In the genomic region with DNA sequence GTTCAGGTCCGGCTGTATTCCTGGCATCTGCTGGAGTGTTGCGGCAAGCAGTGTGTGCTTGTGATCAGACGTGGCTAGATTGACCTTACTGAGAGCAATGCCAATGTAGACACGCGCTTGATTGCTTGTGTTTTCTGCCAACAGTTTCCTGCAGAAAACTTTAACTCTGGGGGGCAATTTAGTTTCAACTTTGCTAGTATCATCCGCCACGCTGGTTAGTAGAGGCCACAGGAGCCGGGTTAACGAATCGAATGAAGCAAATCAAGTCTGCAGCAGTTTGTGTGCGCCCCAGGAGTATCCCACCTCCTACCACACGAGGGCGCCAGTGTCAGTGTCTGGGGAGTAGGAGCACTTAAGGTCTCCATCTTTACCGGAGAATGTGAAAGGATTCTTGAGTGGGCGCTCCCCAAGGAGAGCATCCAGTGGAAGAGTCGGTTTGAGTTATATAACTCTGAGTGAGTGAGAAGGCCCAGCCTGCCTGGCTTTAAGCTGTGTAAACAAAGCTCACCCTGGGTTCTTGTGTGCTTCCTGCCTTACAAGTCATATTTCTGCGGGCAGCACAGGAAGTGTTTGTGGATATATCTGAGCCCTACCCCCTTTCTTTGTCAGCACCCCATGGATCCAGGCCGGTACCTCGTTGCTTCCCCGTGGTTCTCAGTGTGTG, we compare ENCODE assay signal across 8 mouse cellular contexts.
DNase-seq lines count a peak whose midpoint lies in the region; ATAC-seq and TF ChIP-seq lines count a peak whose summit lies in the region.

No protein-coding gene starts in this region.

- peak overlapping the region; percentile 39 for H3K4me2 ChIP-seq in embryonic facial prominence, embryonic 13.5 days
- H3K4me2 ChIP-seq in liver, embryonic 11.5 days = peak overlapping the region; percentile 53
- peak overlapping the region; percentile 36 for H3K4me2 ChIP-seq in myocyte (ENCODE audit: low read depth)
- H3K4me2 ChIP-seq in stomach, embryonic 14.5 days (replicated peaks; ENCODE audit: low read depth, low read length) = peak overlapping the region; percentile 26

- H3K4me1 ChIP-seq in embryonic facial prominence, embryonic 13.5 days = peaks cover 19% of the 10 kb centered on the region
- H3K4me1 ChIP-seq in heart, adult 2 months (ENCODE audit: control insufficient read depth, insufficient read depth, low read length) = peaks cover 7% of the 10 kb centered on the region
- peaks cover 10% of the 10 kb centered on the region; the same call in 1 of the 2 replicates for H3K4me1 ChIP-seq in liver, embryonic 11.5 days (replicated peaks; ENCODE audit: control insufficient read depth, insufficient read depth, low read length)
- H3K4me1 ChIP-seq in stomach, embryonic 14.5 days (ENCODE audit: control insufficient read depth, insufficient read depth, low read length) = peaks cover 15% of the 10 kb centered on the region; the same call in 1 of the 2 replicates

- H3K27me3 ChIP-seq in C2C12 (ENCODE audit: control insufficient read depth, insufficient read depth, insufficient read length) = no peaks in the 10 kb centered on the region
- no peaks in the 10 kb centered on the region for H3K27me3 ChIP-seq in embryonic facial prominence, embryonic 13.5 days
- no peaks in the 10 kb centered on the region for H3K27me3 ChIP-seq in heart, adult 2 months (ENCODE audit: control insufficient read depth, insufficient read depth, low read length)
- H3K27me3 ChIP-seq in liver, embryonic 11.5 days (replicated peaks; ENCODE audit: control insufficient read depth, insufficient read depth, low read length) = no peaks in the 10 kb centered on the region
- no peaks in the 10 kb centered on the region for H3K27me3 ChIP-seq in myocyte (ENCODE audit: control insufficient read depth, insufficient read depth, insufficient read length)
- H3K27me3 ChIP-seq in stomach, embryonic 14.5 days (ENCODE audit: control insufficient read depth, insufficient read depth, low read length) = no peaks in the 10 kb centered on the region

- no peaks in the 10 kb centered on the region for H3K79me3 ChIP-seq in C2C12 (ENCODE audit: low read depth)

- no peak overlapping the region for H3K9ac ChIP-seq in embryonic facial prominence, embryonic 13.5 days
- peak overlapping the region; percentile 65 for H3K9ac ChIP-seq in heart, adult 2 months (ENCODE audit: low read depth, low read length)
- H3K9ac ChIP-seq in liver, embryonic 11.5 days (ENCODE audit: low read depth, low read length) = no peak overlapping the region
- H3K9ac ChIP-seq in stomach, embryonic 14.5 days (replicated peaks; ENCODE audit: low read depth, low read length) = no peak overlapping the region

- WGBS in embryonic facial prominence, embryonic 13.5 days = 34% methylated on average over 20 of the region's 20 CpGs
- 36% methylated on average over 20 of the region's 20 CpGs for WGBS in heart, adult 2 months
- WGBS in liver, embryonic 11.5 days = 32% methylated on average over 20 of the region's 20 CpGs
- 32% methylated on average over 20 of the region's 20 CpGs for WGBS in stomach, embryonic 14.5 days

- no peaks in the 10 kb centered on the region for H3K9me3 ChIP-seq in embryonic facial prominence, embryonic 13.5 days
- no peaks in the 10 kb centered on the region for H3K9me3 ChIP-seq in liver, embryonic 11.5 days (ENCODE audit: control insufficient read depth, low read length)
- H3K9me3 ChIP-seq in stomach, embryonic 14.5 days (ENCODE audit: control insufficient read depth, low read depth, low read length) = no peaks in the 10 kb centered on the region

- 0 out of 2 replicates have a peak, but pooled peaks have one; percentile 58 for TF ChIP-seq EP300 in heart, adult 2 months (IDR thresholded peaks at IDR 0.05; ENCODE audit: insufficient read depth, low read depth, low read length)

- intact Hi-C loops in heart, adult 2 months (cut with DNase I) = loop anchor here (5.0 kb wide), 2 partner anchors 42 to 242 kb away; no protein-coding TSS in a partner anchor

- peak; percentile 64 for TF ChIP-seq CTCF in C2C12 (IDR thresholded peaks at IDR 0.05; ENCODE audit: control insufficient read depth, insufficient read depth, insufficient read length)
- peak; percentile 91 for TF ChIP-seq CTCF in heart, adult 2 months (IDR thresholded peaks at IDR 0.05)

- ATAC-seq in embryonic facial prominence, embryonic 13.5 days (ENCODE audit: insufficient number of reproducible peaks, insufficient read depth, low FRiP score, low TSS enrichment, low read depth) = 0 out of 2 replicates have a peak, but pooled peaks have one; percentile 22
- peak; percentile 61 for ATAC-seq in liver, embryonic 11.5 days (replicated peaks; ENCODE audit: low FRiP score)
- ATAC-seq in stomach, embryonic 14.5 days (ENCODE audit: insufficient number of reproducible peaks, insufficient read depth, low FRiP score, low read depth) = peak; percentile 66

- H3K36me3 ChIP-seq in C2C12 (ENCODE audit: control insufficient read depth, insufficient read depth) (no peaks in the 10 kb centered on the region), myocyte (ENCODE audit: control insufficient read depth, insufficient read depth) (no peaks in the 10 kb centered on the region)
- no peaks in the 10 kb centered on the region for H3K36me3 ChIP-seq in embryonic facial prominence, embryonic 13.5 days
- no peaks in the 10 kb centered on the region for H3K36me3 ChIP-seq in heart, adult 2 months (ENCODE audit: control insufficient read depth, insufficient read depth, low read length)
- H3K36me3 ChIP-seq in liver, embryonic 11.5 days (ENCODE audit: control insufficient read depth, insufficient read depth, low read length) = no peaks in the 10 kb centered on the region
- no peaks in the 10 kb centered on the region for H3K36me3 ChIP-seq in stomach, embryonic 14.5 days (ENCODE audit: control insufficient read depth, insufficient read depth, low read length)

- TF ChIP-seq POLR2A in heart, adult 2 months (IDR thresholded peaks at IDR 0.05; ENCODE audit: insufficient read depth, low read depth, low read length) = 0 out of 2 replicates have a peak, but pooled peaks have one; percentile 26
- no peak for TF ChIP-seq POLR2A in myocyte (IDR thresholded peaks at IDR 0.05; ENCODE audit: insufficient read length, low read depth)

- H3K4me3 ChIP-seq in C2C12 (ENCODE audit: insufficient read depth, poor library complexity, severe bottlenecking) (no peak overlapping the region), myocyte (no peak overlapping the region)
- no peak overlapping the region; the same call in 1 of the 2 replicates for H3K4me3 ChIP-seq in embryonic facial prominence, embryonic 13.5 days
- H3K4me3 ChIP-seq in heart, adult 2 months = peak overlapping the region; percentile 31; the same call in 1 of the 2 replicates
- H3K4me3 ChIP-seq in liver, embryonic 11.5 days (ENCODE audit: low read depth, low read length) = peak overlapping the region; percentile 28
- 0 out of 2 replicates have a peak overlapping the region, but pooled peaks have one; percentile 11 for H3K4me3 ChIP-seq in stomach, embryonic 14.5 days (ENCODE audit: low read depth, low read length)

- H3K27ac ChIP-seq in embryonic facial prominence, embryonic 13.5 days = peak overlapping the region; percentile 62; the same call in 1 of the 2 replicates
- H3K27ac ChIP-seq in heart, adult 2 months = peak overlapping the region; percentile 60
- 0 out of 2 replicates have a peak overlapping the region, but pooled peaks have one; percentile 11 for H3K27ac ChIP-seq in liver, embryonic 11.5 days (ENCODE audit: low read depth, low read length)
- peak overlapping the region; percentile 85 for H3K27ac ChIP-seq in stomach, embryonic 14.5 days (ENCODE audit: low read length)

- H3ac ChIP-seq in C2C12 (ENCODE audit: control insufficient read depth, insufficient read length, low read depth) (no peak overlapping the region), myocyte (ENCODE audit: control insufficient read depth, insufficient read length) (no peak overlapping the region)

- no peaks in the 10 kb centered on the region for H3K79me2 ChIP-seq in C2C12 (ENCODE audit: control insufficient read depth, insufficient read depth)
- H3K79me2 ChIP-seq in heart, adult 2 months (replicated peaks; ENCODE audit: control insufficient read depth, insufficient read depth, low read length) = no peaks in the 10 kb centered on the region
- no peaks in the 10 kb centered on the region for H3K79me2 ChIP-seq in myocyte (ENCODE audit: control insufficient read depth, insufficient read depth)

- DNase-seq in adrenal gland, postnatal 36 days = peak; percentile 74 to 79
- peak; percentile 75 to 80 for DNase-seq in heart, adult 2 months
- DNase-seq in kidney, adult 8-10 months = peak; percentile 60 to 69
- DNase-seq in liver, embryonic 11.5 days (ENCODE audit: low spot score) = peak; percentile 79

TF ChIP-seq in C2C12, 6 proteins besides CTCF, POLR2A, EP300 and RAD21:
- TF ChIP-seq MYOG (IDR thresholded peaks at IDR 0.05; ENCODE audit: control insufficient read depth, extremely low read depth, insufficient read length) = no peak
- TF ChIP-seq MAX (IDR thresholded peaks at IDR 0.05) = no peak
- no peak for TF ChIP-seq MYOD1 (IDR thresholded peaks at IDR 0.05; ENCODE audit: control insufficient read depth, insufficient read length, low read depth)
- no peak for TF ChIP-seq CEBPB (IDR thresholded peaks at IDR 0.05; ENCODE audit: low read depth)
- no peak for TF ChIP-seq USF1 (IDR thresholded peaks at IDR 0.05; ENCODE audit: low read depth)
- TF ChIP-seq FOSL1 (IDR thresholded peaks at IDR 0.05; ENCODE audit: insufficient read depth, low read length, poor library complexity, severe bottlenecking) = no peak

TF ChIP-seq in myocyte, 11 proteins besides CTCF, POLR2A, EP300 and RAD21:
- no peak for TF ChIP-seq REST (IDR thresholded peaks at IDR 0.05; ENCODE audit: insufficient read depth, insufficient read length)
- no peak for TF ChIP-seq TCF12 (IDR thresholded peaks at IDR 0.05; ENCODE audit: insufficient read depth, poor library complexity, severe bottlenecking)
- TF ChIP-seq POLR2AphosphoS2 (IDR thresholded peaks at IDR 0.05; ENCODE audit: insufficient read length, low read depth) = no peak
- no peak for TF ChIP-seq SRF (IDR thresholded peaks at IDR 0.05; ENCODE audit: control insufficient read depth, insufficient read length, low read depth)
- TF ChIP-seq MYOG (IDR thresholded peaks at IDR 0.05; ENCODE audit: control insufficient read depth in 1 of 3, insufficient read depth in 1 of 3, insufficient read length in 2 of 3, low read depth in 2 of 3) = no peak
- no peak for TF ChIP-seq CEBPB (IDR thresholded peaks at IDR 0.05; ENCODE audit: insufficient read depth, poor library complexity, severe bottlenecking)
- no peak for TF ChIP-seq MAX (IDR thresholded peaks at IDR 0.05; ENCODE audit: low read depth)
- no peak for TF ChIP-seq MYOD1 (IDR thresholded peaks at IDR 0.05; ENCODE audit: control insufficient read depth in 1 of 3, insufficient read length in 2 of 3, low read depth in 2 of 3)

Comparison
In these comparisons a context has a peak if more than half of its experiments do, and no peak if none do; other contexts are left out.
1. H3K4me3 ChIP-seq: peak in heart, adult 2 months (single experiment), liver, embryonic 11.5 days (single experiment) and stomach, embryonic 14.5 days (single experiment); none in C2C12 (single experiment), embryonic facial prominence, embryonic 13.5 days (single experiment) and myocyte (single experiment).
2. H3K27ac ChIP-seq: peak in every context shown above with its lines; median percentile 85 in stomach, embryonic 14.5 days; 62 in embryonic facial prominence, embryonic 13.5 days; 60 in heart, adult 2 months; 11 in liver, embryonic 11.5 days.
3. Peak in every context shown above with its lines, with median percentiles within 50 percentile points of each other: DNase-seq, ATAC-seq and H3K4me2 ChIP-seq.